Comparison of ENCODE assay signal across 13 mouse cellular contexts in the genomic region with DNA sequence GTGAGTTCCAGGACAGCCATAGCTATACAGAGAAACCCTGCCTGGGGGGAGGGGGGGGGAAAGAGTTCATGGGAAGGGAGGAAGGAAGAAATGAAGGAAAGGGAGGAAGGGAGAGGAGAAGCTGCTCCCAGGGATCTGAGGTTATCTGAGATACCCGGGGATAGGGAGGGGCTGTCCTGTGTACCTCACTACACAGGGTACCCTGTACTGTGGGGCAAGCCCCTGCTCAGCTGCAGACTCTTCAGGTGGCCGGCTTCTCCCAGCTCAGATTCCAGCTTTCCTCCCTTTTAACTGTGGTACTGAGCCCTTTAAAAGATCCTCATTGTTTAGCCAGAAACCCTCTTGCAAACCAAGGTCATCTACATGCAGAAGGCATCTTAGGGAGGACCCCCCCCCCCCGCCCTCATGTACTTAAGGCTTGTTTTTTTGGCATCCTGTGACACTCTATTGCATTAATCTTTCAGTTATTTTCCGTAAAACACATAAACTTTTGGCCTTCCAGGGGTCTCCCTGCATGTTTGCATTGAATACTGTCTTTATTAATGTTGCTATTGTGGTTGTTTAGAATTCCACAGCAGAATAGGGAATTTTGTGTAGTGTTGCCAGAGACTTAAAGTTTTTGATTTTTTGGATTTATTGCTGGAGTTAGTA. TPM values are rescaled to one million over a fixed set of nuclear protein-coding genes. Genes with fewer than 3 reads are reported as not detected.
DNase-seq lines count a peak whose midpoint lies in the region; ATAC-seq and TF ChIP-seq lines count a peak whose summit lies in the region.
"Had no signal": no experiment of that assay in that cellular context is flagged by ENCODE, and none has a peak within 500 bp of the region (broad histone marks: within the 10 kb centered on the region; RNA-seq: fewer than 3 reads in every experiment).

No protein-coding gene starts in this region.

- H3K4me1 ChIP-seq in kidney, postnatal 0 days (replicated peaks; ENCODE audit: insufficient read depth, low read length) = 0 out of 2 replicates have a peak, but pooled peaks cover 2% of the 10 kb centered on the region
- peaks cover 17% of the 10 kb centered on the region for H3K4me1 ChIP-seq in embryonic facial prominence, embryonic 14.5 days (ENCODE audit: control insufficient read depth, insufficient read depth, low read length)
- peaks cover 4% of the 10 kb centered on the region; the same call in 1 of the 2 replicates for H3K4me1 ChIP-seq in hindbrain, embryonic 14.5 days (replicated peaks; ENCODE audit: control insufficient read depth, insufficient read depth, low read length)
- peaks cover 17% of the 10 kb centered on the region for H3K4me1 ChIP-seq in neural tube, embryonic 12.5 days
- H3K4me1 ChIP-seq: liver, embryonic 13.5 days had no signal

- H3K4me2 ChIP-seq in kidney, postnatal 0 days (ENCODE audit: low read length) = no peak overlapping the region
- H3K4me2 ChIP-seq in embryonic facial prominence, embryonic 14.5 days (ENCODE audit: low read depth, low read length) = no peak overlapping the region
- H3K4me2 ChIP-seq in hindbrain, embryonic 14.5 days (replicated peaks) = no peak overlapping the region
- H3K4me2 ChIP-seq in neural tube, embryonic 12.5 days (replicated peaks) = no peak overlapping the region
- H3K4me2 ChIP-seq: liver, embryonic 13.5 days had no signal

- H3K27ac ChIP-seq in kidney, postnatal 0 days = peak overlapping the region; percentile 71; the same call in 1 of the 2 replicates
- H3K27ac ChIP-seq in embryonic facial prominence, embryonic 14.5 days (replicated peaks; ENCODE audit: low read depth, low read length) = peak overlapping the region; percentile 73
- H3K27ac ChIP-seq in hindbrain, embryonic 14.5 days = peak overlapping the region; percentile 11
- H3K27ac ChIP-seq in neural tube, embryonic 12.5 days = no peak overlapping the region
- H3K27ac ChIP-seq: liver, embryonic 13.5 days had no signal

- WGBS in kidney, postnatal 0 days = 27% methylated on average over 4 of the region's 4 CpGs
- 41% methylated on average over 4 of the region's 4 CpGs for WGBS in embryonic facial prominence, embryonic 14.5 days
- WGBS in hindbrain, embryonic 14.5 days = 42% methylated on average over 4 of the region's 4 CpGs
- WGBS in neural tube, embryonic 12.5 days = 53% methylated on average over 4 of the region's 4 CpGs

- no peak for ATAC-seq in kidney, postnatal 0 days (replicated peaks; ENCODE audit: low FRiP score, low read depth)
- peak; percentile 31; the same call in 1 of the 2 replicates for ATAC-seq in embryonic facial prominence, embryonic 14.5 days (ENCODE audit: low read depth)
- no peak for ATAC-seq in hindbrain, embryonic 14.5 days (ENCODE audit: low FRiP score)
- peak; percentile 51; the same call in 1 of the 2 replicates for ATAC-seq in neural tube, embryonic 12.5 days (ENCODE audit: low FRiP score, low read depth)

- no peaks in the 10 kb centered on the region for H3K27me3 ChIP-seq in kidney, postnatal 0 days (ENCODE audit: insufficient read depth, low read length)
- no peaks in the 10 kb centered on the region for H3K27me3 ChIP-seq in embryonic facial prominence, embryonic 14.5 days (replicated peaks; ENCODE audit: control insufficient read depth, insufficient read depth, low read length)
- no peaks in the 10 kb centered on the region for H3K27me3 ChIP-seq in hindbrain, embryonic 14.5 days (ENCODE audit: control insufficient read depth, insufficient read depth, low read length)
- H3K27me3 ChIP-seq in neural tube, embryonic 12.5 days (replicated peaks) = no peaks in the 10 kb centered on the region
- H3K27me3 ChIP-seq: liver, embryonic 13.5 days had no signal

- H3K9ac ChIP-seq in kidney, postnatal 0 days (ENCODE audit: low read depth, low read length) = no peak overlapping the region
- H3K9ac ChIP-seq in embryonic facial prominence, embryonic 14.5 days (ENCODE audit: low read depth, low read length) = no peak overlapping the region
- H3K9ac ChIP-seq in hindbrain, embryonic 14.5 days = no peak overlapping the region
- H3K9ac ChIP-seq in neural tube, embryonic 12.5 days = no peak overlapping the region
- H3K9ac ChIP-seq: liver, embryonic 13.5 days had no signal

- H3K4me3 ChIP-seq in kidney, postnatal 0 days (replicated peaks; ENCODE audit: low read depth, low read length) = no peak overlapping the region
- no peak overlapping the region for H3K4me3 ChIP-seq in embryonic facial prominence, embryonic 14.5 days (ENCODE audit: low read depth, low read length)
- no peak overlapping the region for H3K4me3 ChIP-seq in hindbrain, embryonic 14.5 days (replicated peaks; ENCODE audit: low read length)
- no peak overlapping the region for H3K4me3 ChIP-seq in neural tube, embryonic 12.5 days
- H3K4me3 ChIP-seq: gastrocnemius, adult 2 months; liver, embryonic 13.5 days had no signal

- H3K36me3 ChIP-seq in kidney, postnatal 0 days (ENCODE audit: insufficient read depth, low read length) = no peaks in the 10 kb centered on the region
- no peaks in the 10 kb centered on the region for H3K36me3 ChIP-seq in embryonic facial prominence, embryonic 14.5 days (ENCODE audit: control insufficient read depth, insufficient read depth, low read length)
- no peaks in the 10 kb centered on the region for H3K36me3 ChIP-seq in hindbrain, embryonic 14.5 days (replicated peaks; ENCODE audit: control insufficient read depth, insufficient read depth)
- H3K36me3 ChIP-seq in neural tube, embryonic 12.5 days = no peaks in the 10 kb centered on the region
- H3K36me3 ChIP-seq: liver, embryonic 13.5 days had no signal

- no peak for DNase-seq in kidney, postnatal 0 days (ENCODE audit: low spot score)
- no peak for DNase-seq in kidney, postnatal 25 days
- DNase-seq in embryonic facial prominence, embryonic 14.5 days (ENCODE audit: low spot score) = peak; percentile 53
- DNase-seq in hindbrain, embryonic 14.5 days (ENCODE audit: low spot score) = no peak
- no peak for DNase-seq in cerebellum, postnatal 14 days
- no peak for DNase-seq in ovary, postnatal 36 days (ENCODE audit: low spot score)
- DNase-seq: cerebellum, adult 2 months; kidney, adult 18-20 months; layer of hippocampus, postnatal 36 days; liver, embryonic 13.5 days; thymus, postnatal 36 days had no signal

- TF ChIP-seq CTCF in kidney, postnatal 0 days (IDR thresholded peaks at IDR 0.05; ENCODE audit: low read depth) = no peak

- no peaks in the 10 kb centered on the region for H3K9me3 ChIP-seq in kidney, postnatal 0 days (replicated peaks; ENCODE audit: low read length)
- no peaks in the 10 kb centered on the region for H3K9me3 ChIP-seq in embryonic facial prominence, embryonic 14.5 days (ENCODE audit: control insufficient read depth, low read length)
- no peaks in the 10 kb centered on the region for H3K9me3 ChIP-seq in hindbrain, embryonic 14.5 days (ENCODE audit: control insufficient read depth, low read length)
- no peaks in the 10 kb centered on the region for H3K9me3 ChIP-seq in neural tube, embryonic 12.5 days
- H3K9me3 ChIP-seq: liver, embryonic 13.5 days had no signal

RNA-seq across cellular contexts. Expression of a gene that starts 21.0 kb away (rescaled TPM):
- polyA plus RNA-seq in kidney, postnatal 0 days (2015; fragmentation: Nextera tagmentation; extraction: Ambion mirVana) = 353 and 364 TPM in 2 replicates
- polyA plus RNA-seq in embryonic facial prominence, embryonic 14.5 days (2014; fragmentation: Nextera tagmentation; extraction: Ambion mirVana) = 283 and 316 TPM in 2 replicates
- polyA plus RNA-seq in hindbrain, embryonic 14.5 days (2014; fragmentation: Nextera tagmentation; extraction: Ambion mirVana) = 441 and 514 TPM in 2 replicates
- polyA plus RNA-seq in neural tube, embryonic 12.5 days (2016; fragmentation: Nextera tagmentation; extraction: Ambion mirVana) = 314 and 332 TPM in 2 replicates

RNA-seq across cellular contexts. Expression of a gene that starts 21.2 kb away (rescaled TPM):
- 25.9 and 28.8 TPM in 2 replicates for polyA plus RNA-seq in kidney, postnatal 0 days (2015; fragmentation: Nextera tagmentation; extraction: Ambion mirVana)
- polyA plus RNA-seq in embryonic facial prominence, embryonic 14.5 days (2014; fragmentation: Nextera tagmentation; extraction: Ambion mirVana) = 29.3 and 31.7 TPM in 2 replicates
- polyA plus RNA-seq in hindbrain, embryonic 14.5 days (2014; fragmentation: Nextera tagmentation; extraction: Ambion mirVana) = 29.5 and 30.9 TPM in 2 replicates
- polyA plus RNA-seq in neural tube, embryonic 12.5 days (2016; fragmentation: Nextera tagmentation; extraction: Ambion mirVana) = 36.4 and 38.4 TPM in 2 replicates

RNA-seq across cellular contexts. Expression of a gene that starts 23.6 kb away (rescaled TPM):
- 21.5 and 24.6 TPM in 2 replicates for polyA plus RNA-seq in kidney, postnatal 0 days (2015; fragmentation: Nextera tagmentation; extraction: Ambion mirVana)
- polyA plus RNA-seq in embryonic facial prominence, embryonic 14.5 days (2014; fragmentation: Nextera tagmentation; extraction: Ambion mirVana) = 31.1 and 31.3 TPM in 2 replicates
- 47.3 and 47.5 TPM in 2 replicates for polyA plus RNA-seq in hindbrain, embryonic 14.5 days (2014; fragmentation: Nextera tagmentation; extraction: Ambion mirVana)
- 42.3 and 45.2 TPM in 2 replicates for polyA plus RNA-seq in neural tube, embryonic 12.5 days (2016; fragmentation: Nextera tagmentation; extraction: Ambion mirVana)

Comparison
In these comparisons a context has a peak if more than half of its experiments do, and no peak if none do; other contexts are left out.
1. ATAC-seq: peak in embryonic facial prominence, embryonic 14.5 days (single experiment) and neural tube, embryonic 12.5 days (single experiment); none in kidney, postnatal 0 days (single experiment) and hindbrain, embryonic 14.5 days (single experiment).